Mouse (Mus musculus) naive thymus-derived CD4-positive, alpha-beta T cell, adult 2 months (primary cell): Measurements from ENCODE around the gene Prpsap2.
A peak's percentile ranks its signal among the peaks of the same experiment; 100 is the strongest.
"Not testable (repeated sequence)": the region's sequence is repeated elsewhere in the genome, so short reads cannot be mapped to it uniquely, and the experiment has no call there.

Experiments used
- DNase-seq: peaks from one replicate; pipeline ENCODE4 v3.0.0-alpha.2; 2011; ENCODE audit warnings: low read depth

The Prpsap2 gene

DNA sequence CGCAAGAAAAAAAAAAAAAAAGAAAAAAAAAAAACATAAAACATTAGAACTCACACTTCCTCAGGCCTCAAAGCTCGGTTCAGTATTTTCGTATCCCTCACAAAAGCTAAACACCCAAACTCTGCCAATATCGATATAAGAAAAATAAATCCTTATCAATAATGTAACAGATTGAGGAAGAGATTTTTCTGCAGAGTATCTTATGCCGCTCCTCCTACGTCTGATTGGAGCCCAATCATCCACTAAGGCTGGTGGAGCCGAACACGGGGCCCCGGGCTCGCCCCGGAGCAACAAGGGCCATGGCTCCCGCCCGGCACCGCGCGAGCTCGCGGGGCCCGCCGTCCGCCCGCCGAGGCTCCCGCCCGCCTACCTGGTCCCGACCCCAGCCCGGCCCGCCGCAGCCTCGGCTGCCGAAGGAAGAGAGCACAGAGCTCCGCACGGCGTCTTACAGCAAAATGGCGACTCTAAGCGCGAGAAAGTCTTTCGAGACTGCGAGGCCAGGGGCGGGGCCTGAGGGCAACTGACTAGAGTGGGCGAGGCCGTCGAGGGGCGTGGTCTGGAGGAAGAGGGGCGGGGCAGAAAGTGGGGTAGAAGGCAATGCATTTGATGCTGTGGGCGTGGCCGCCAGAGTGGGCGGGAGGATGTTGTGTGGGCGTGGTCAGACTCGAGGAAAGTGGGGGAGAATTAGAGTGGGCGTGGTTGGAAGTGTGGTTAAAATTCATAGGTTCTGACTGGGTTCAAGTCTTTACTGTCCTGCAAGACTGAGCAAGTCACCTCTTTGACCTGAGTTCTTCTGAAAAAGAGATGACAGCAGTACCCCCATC lies at the start of gene Prpsap2:
TSS of gene Prpsap2 (minus strand) at position 505 of the 824 bp plus-strand sequence.
- peak; percentile 99 for DNase-seq

DNA sequence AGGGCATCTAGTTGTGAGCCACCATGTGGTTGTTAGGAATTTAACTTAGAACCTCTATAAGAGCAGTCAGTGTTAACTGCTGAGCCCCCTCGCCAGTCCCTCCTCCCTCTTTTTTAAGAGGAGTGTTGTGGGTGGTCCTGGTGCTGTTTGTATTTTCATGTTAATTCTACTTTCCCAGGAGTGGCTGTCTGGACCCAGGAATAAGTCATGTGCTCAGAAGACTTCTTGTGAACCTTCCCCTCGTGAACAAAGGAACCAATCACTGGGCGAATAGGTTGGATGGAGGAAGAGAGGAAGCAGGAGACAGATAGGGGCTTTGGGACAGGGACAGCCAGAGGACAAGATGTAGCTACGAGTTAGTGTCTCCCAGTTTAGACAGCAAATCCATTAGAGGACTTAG lies 47.9 kb upstream of the Prpsap2 start:
- DNase-seq: no peak

DNA sequence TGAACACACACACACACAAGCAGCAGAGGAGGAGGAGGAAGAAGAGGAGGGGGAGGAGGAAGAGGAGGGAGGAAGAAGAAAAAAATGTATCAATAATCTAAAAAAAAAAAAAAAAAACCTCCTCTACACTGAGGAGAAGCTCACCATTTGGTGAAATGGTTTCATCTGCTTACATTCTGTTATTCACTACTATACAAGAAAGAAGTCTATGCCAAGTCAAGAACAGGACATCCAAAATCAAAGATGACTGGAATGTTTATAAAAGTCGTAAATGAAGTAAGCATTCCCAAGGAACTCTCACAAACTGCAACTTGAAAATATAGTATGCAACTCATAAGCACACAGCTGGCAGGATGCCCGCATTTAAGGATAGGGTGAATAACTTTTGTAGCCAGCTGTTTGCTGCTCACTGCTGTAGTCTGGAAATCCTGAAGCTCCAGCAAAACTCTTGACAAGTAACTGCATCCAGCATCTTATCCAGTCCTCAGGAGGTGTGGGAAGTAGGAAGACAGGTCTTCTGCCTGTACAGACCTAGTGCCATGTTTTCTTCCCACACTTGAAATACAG lies 46.7 kb upstream of the Prpsap2 start:
- no peak for DNase-seq

DNA sequence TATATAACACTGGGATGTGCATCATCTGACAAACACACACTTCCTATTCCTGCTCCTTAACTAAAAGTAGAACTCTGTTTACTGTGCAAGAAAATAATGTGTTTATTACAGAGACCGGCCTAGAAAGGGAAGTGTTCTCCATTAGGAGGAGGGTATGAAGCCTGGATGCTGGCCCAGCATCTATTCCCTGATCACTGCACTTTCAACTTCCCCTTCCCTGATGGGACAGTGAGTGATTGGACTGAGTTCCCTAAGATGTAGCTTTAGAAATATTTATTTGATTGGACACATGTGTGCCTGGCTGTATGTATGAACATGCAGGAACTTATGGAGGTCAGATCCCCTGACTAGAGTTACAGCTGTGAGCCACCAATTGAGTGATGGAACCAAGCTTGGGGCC lies 31.6 kb upstream of the Prpsap2 start:
- no peak for DNase-seq

DNA sequence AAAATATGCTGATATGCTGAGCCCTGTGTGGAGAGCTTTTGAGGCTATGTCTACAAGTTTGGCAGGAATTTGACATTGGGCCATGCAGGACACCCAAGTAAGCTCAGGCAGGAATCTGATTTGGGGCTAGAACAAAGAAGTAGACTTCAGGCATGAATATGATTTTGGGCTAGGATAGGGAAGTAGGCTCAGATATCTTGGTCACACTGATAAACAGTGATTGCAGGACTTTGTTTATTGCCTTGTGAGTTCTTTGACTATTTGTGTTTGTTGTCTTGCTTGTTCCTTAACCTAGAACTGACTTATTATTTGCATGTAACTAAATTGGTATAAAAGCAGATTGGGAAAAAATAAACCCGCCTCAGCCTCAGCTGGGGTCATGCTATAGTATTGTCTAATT lies 26.7 kb upstream of the Prpsap2 start:
- no peak for DNase-seq

DNA sequence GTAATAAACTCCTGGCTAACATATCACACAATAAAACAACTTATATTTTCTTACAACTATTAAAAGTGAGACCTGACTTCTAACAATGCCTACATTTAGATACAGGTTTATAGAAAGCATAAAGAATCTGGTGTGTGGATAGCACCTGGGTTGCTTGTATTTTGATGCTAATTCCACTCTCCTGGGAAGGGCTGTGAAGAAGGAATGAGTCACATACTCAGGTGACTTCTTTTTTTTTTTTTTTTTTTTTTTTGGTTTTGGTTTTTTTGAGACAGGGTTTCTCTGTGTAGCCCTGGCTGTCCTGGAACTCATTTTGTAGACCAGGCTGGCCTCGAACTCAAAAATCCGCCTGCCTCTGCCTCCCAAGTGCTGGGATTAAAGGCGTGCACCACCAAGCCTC lies 20.6 kb upstream of the Prpsap2 start:
- DNase-seq: not testable (repeated sequence)

DNA sequence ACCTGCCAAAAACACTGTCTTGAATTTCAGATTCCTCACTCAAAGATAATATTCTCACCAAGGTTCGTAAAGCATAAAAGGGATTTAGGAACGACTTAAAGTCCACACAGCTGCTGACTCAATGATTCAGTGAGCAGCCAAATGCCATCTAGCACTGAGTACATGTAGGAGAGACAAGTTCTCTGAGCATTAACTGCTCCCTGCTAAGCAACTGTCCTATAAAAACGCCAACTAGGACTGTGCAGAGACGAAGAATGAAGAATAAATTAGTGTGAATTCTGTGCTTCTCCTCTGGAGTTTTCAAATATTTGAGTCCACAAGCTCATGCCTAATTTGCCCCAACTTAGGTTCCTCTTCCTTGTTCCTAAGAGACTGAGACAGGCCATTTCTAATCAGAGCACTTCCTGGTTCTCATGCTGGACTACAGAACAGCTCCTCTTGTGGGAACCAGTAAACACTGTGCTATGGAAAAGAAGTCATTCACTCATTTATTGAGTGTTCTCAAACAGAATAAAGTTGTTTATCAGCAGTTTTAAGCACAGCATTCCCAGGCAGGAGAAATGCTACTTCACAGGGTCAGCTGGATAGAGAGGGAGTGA lies 12.8 kb upstream of the Prpsap2 start:
- no peak for DNase-seq

DNA sequence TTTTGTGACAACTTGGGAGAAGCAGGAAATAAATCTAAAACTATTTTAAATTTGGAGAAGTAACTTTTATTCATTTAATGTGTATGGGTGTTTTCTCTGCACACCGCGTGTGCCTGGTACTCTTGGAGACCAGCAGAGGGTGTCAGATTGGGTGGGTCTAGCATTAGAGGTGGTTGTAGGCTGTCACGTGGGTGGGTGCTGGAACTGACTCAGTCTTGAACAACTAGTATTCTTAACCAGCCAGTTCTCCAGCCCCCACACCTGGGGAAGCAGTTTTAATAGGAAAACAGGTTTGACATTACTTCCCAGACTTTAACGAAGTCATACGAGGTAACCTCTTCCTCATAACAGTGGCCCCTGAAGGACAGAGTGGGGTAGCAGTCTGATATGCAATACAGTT lies 1.4 kb downstream of the Prpsap2 start:
- DNase-seq: peak; percentile 58

DNA sequence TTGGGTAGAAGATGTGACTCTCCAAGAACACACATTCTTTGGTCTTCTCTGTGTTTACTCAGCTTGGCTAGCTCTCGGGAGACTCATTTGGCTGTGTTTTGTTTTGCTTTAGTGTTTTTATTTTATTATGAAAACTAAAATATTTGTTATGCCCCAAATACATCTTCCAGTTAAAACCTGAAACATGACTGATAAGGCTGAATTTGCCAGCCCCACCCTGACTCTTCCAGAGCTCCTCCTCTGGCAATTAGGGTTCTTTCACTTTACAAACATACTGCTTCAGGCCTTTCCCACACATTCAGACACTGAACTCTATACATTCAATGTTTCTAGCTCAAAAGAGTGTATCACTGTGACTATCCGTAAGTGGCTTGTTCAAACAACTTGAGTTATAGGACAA lies 4.7 kb downstream of the Prpsap2 start:
- DNase-seq: no peak

DNA sequence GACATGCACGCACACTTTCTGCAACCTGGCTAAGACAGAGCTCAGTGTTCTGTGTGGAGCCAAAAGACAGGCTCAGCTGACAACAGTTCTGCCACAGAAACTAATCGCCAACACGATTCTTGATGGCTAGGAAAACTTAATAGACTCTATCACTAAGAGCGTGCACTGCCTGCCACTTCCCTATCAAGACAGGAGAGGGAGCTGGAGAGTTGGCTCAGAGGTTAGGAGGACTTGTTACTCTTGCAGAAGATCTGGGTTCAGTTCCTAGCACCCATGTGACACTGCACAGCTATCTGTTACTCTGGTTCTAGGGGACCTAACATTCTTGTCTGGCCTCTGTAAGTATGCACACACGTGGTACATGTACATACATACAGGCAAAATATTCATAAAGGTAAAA lies 10.3 kb downstream of the Prpsap2 start:
- DNase-seq: peak; percentile 40

DNA sequence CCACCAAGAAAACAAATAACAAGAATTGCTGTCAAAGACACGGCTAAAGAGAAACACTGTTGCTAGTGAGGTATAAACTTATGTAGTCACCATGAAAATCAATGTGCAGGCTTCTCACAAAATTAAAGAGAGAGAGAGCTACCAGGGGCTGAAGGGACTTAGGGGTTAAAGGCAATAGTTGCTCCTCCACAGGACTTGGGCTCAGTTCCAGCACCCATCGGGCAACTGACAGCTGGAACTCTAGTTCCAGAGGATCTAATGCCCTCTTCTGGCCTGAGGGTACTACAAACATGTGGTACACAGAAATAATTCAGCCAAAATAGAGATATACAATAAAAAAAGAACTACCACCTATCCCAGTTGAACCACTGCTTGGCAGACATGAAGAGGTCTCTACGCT lies 14.7 kb downstream of the Prpsap2 start:
- no peak for DNase-seq

DNA sequence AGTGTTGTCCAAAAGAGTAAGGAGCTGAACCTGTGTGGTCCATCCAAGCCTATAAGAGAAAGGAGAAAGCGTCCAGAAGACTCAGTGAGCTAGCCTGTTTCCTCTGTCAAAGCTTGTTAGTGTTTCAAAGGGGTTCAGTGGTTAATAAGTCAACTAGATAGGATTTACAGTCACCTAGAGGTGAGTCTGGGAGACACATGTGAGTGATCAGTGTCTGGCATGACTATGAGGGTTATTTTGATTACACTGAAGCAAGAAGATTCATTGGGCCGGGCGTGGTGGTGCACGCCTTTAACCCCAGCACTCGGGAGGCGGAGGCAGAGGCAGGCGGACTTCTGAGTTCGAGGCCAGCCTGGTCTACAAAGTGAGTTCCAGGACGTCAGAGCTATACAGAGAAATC lies 16.1 kb downstream of the Prpsap2 start:
- DNase-seq: no peak

DNA sequence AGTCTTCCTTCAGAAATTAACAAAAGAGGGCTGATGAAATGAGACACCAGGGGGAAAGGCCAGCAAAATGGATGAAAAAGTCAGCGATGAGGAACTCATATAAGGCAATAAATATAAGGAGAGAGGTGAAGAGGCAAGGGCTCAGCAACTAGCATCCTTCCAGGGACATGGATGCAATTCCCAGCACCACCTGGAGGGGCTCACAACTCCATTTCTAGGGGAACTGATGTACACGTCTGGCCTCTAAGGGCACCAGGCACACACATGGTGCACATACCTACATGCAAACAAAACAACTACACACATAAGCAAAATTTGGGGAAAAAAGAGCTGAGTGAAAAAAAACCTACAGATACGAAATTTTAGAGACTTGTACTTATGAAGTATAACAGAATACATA lies 17.4 kb downstream of the Prpsap2 start:
- DNase-seq: no peak

DNA sequence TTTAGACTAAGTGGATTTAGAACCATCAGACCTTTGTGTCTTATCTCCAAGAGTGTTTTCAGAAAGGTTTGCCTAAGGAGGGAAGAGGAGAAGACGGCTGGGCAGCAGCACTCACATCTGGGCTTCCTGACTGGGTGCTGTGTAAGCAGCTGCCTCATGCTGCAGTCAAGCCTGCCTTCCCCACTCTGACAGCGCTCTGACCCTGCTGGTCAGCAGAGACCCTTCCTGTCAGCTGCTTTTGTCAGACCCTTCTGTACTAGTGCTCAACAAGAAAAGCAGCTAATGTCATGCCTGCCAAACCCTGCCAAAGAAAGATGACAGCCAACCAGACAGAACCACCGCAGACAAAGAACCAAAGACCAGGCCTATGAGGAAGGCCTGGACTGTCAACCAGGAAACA lies 18.1 kb downstream of the Prpsap2 start:
- no peak for DNase-seq

DNA sequence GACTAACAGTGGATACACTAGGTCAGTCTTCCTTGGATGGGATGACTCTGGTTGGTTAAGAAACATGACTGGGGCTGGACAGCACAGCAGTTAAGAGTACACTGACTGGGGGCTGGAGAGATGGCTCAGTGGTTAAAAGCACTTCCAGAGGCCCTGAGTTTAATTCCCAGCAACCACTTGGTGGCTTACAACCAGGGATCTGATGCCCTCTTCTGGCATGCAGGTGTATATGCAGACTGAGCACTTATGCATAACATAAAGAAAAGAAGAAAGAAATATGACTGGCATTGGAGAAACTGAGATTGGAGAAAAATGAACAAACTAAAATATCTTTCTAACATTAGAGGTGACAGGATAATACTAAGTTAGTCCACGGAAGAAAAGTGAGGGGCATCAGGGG lies 21.4 kb downstream of the Prpsap2 start:
- no peak for DNase-seq

DNA sequence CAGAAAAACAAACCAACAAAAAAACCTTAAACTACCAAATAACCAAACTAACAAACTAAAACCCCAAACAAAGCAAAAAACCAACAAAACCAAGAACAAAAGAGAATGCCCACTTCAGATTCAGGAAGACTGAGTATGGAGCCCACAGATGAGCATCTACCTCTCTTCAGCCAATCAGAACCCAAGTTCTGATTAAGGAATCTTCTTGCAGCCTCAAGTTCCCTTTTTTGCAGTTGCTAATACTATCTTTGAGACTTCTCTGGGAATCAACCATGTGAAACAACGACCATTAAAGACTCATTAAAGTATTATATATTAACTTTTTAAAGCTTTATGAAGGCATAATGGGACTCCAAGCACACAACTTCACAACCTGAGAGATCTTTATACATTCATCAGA lies 24.6 kb downstream of the Prpsap2 start:
- DNase-seq: no peak

DNA sequence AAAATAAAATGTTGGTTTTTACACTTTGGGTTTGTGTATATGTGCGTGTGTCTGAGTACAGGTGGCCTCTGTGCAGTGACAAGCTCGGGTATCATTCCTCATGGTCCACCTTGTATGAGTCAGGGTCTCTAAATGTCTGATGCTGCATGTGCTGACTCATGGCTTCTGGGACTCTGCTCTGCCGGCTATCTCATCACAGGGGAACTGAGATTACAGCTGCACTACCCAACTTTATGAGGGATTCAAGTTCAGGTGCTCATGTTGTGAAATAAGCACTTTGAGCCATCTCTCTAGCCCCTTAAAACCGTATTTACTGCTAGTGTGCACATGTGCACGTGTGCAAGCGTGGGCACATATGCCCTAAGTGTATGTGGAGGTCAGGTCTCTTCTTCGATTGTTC lies 29.2 kb downstream of the Prpsap2 start:
- no peak for DNase-seq

DNA sequence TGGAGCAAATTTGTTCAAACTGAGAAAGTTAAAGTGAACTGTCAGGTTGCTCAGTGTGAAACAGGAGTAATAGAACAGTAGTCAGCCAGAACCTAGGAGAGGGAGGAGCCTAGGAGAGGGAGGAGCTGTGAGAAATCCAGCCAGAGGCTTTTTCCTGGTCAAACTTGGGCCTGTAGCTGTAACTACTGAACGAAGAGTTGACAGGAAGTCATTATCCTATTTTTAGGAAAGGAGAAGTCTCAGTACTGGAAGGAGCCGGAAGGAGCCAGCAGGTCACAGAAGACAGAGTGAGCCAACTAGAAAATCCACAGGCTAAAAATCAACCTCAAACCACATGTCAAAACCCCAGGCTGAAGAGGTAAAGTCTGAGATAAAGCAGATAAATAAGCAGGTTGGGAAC lies 33.9 kb downstream of the Prpsap2 start:
- DNase-seq: no peak

DNA sequence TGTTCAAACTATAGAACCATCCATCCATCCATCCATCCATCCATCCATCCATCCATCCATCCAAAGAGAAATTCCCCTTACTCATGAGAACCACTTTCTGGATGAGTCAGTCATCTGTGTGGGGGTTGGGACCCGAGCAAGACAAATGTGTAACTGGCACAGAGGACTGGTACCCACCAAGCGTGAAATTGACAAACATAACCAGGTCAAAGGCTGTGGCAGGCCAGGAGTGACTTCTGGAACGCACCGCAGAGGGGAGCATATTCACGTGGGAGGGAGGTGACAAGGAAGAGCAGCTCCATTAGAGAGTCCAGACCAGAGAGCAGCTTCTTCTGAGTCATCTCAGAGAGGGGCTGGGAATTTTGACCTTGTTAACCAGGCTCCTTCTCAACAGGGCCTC lies 39.8 kb downstream of the Prpsap2 start:
- DNase-seq: no peak

DNA sequence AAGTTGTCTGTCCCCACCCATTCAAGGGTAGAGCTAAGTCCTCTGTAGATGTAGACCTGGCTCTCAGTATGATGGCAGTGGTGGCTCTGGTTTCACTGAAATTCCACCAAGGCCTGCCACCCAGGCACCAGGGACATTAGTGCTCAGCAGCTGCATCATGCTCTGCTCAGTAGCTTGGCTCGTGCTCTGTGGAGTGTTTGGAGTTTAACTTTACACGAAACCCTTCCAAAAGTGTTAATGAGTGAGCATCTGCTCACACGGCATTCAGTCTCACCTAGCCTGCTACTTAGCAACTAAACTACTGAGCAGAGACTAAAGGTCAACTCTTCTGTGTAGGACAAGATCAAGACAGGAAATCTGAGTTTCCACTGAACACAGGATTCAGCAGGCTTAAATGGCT lies 41.3 kb downstream of the Prpsap2 start, which contains the start of gene Slc5a10:
TSS of gene Slc5a10 (minus strand) at position 191 of the 400 bp plus-strand sequence.
- no peak for DNase-seq

DNA sequence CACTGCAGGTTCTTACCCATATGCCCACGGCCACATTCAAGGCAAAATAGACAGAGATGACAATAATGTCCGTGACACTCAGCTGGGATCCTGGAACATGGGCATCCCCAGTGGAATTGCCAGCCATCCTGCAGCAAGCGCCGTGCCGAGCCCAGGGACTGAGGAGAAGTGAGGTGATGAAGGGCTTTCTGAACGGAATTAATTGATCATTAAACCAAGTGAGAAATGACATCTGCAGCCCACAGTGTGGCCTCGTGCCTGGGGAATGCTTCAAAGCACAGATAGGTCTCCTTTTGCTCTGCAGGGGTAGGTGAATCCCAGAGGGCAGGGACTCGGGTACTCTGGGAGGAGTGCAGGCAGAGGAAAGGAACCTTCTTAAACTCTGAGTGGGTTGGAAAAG lies 42.1 kb downstream of the Prpsap2 start:
- no peak for DNase-seq

DNA sequence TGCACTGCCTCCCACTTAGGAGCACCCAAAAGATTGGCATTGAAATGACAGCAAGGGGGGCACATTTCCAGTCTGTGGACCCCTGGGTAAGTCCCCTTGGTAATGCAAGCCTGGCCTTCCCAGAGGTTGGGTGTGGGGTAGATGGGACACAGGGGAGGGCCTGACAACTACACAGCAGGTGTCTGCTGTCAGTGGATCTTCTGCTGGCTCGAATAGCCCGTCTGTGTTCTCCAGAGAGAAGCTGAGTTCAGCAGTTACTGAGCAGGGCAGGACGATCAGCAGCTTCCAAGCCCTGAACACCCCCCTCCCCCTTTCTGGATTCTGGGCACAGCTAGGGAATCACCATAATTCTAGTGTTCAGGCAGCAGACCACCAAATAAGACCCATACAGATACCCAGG lies 42.5 kb downstream of the Prpsap2 start:
- DNase-seq: no peak

DNA sequence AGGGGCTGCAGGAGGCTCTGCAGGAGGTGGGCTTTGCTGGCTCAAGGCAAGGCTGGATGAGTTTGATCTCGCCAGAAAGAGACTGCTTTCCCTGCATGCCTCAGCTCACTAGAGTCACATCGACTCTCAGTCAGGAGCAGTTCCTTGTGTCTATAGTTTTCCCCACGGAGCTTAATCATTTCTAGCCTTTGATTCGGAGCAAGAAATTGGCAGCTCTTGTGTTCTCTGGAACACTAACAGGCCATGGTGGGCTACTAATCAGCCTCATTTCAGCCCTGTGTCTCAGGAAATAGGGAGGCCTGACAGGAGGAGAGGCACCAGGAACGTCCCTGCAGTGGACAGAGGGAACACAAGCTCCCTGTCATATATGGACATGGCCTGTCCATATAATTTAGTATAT lies 43.9 kb downstream of the Prpsap2 start:
- DNase-seq: no peak

DNA sequence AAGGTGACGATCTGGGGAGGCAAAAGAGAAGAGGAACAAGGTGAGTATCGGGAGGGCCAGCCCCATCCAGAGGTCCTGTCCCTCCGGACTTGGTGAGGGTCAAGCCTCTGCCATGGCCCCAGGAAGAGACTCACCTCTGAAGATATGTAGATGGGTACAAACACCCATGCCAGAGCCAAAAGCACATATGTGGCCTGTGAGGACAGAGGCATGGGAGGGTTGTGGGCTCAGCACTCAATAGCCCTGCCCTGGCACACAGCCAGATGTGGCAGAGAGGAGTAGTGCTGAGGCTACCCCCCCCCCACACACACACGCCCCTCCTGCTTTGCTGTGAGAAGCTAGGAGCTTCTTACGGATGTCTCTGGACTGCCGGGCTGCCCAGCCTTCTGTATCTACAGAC lies 46.8 kb downstream of the Prpsap2 start:
- DNase-seq: peak; percentile 31
